Mouse (Mus musculus): Measurements from ENCODE around the gene B4galnt4.

B4galnt4 gene

DNA sequence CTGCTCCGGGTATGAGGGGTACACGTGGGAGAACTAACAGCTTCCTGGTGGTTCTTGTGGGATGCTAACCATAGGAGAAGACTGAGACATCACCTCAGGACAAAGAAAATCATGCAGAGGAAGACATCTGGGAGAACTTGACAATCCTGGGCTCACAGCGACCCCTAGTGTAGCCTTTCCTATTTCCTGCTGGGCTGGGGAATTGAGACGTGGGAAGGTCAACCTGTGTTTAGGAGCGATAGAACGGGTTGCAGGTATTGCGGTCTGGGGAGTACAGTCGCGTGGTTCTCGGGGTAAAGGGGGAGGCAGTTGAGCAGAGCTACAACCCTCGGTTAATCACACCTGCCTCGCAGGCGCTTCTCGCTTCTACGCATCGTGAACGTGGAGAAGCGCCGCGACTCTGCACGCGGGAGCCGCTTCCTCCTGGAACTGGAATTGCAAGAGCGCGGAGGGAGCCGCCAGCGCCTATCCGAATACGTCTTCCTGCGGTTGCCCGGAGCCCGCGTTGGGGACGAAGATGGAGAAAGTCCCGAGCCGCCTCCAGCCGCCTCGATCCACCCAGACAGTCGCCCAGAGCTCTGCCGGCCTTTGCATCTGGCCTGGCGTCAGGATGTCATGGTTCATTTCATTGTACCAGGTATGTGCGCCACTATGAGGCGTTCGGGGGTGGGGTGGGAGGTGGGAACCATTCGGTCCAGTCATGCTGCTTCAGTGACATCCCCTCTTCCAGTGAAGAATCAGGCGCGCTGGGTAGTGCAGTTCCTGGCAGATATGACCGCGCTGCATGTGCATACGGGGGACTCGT lies 9.4 kb downstream of the B4galnt4 start:
- DNase-seq (ENCODE audit: low spot score in 2 of 2) = peak in 1 of 2 experiments; percentile 75

DNA sequence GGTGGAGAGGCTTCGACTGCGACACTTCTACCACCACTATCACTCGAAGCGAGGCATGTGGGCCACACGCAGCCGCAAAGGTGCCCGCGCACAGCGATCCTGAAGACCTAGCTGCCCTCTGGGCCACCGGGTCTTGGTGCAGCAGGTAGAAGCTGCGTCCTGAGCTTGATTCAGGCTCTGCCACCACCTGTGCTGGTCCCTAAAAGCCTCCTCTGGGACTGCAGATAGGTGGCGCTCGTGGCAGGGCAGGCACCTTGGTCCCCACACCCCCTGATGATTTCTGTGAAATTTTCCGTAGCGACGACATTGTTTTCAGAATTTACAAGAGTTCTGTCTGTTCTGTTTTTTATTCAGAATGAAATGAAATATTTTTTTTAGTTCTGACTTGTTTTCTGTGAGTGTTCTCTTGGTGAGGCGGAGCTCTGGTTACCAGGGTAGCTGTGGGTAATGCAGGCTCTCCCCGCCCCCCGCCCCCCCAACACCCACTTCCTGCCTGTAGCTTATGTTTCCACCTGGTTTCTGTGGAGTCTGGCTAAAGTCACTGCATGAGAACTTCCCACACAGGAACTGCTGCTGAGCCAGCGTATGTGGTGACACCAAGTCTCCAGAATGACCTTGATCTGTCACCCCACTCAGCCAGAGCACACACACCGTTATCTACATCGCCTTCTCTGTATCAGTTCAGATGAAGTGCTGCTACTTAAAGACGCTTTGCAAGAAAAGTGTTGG lies 11.3 kb downstream of the B4galnt4 start:
- no peak for DNase-seq (ENCODE audit: low spot score in 2 of 2)

DNA sequence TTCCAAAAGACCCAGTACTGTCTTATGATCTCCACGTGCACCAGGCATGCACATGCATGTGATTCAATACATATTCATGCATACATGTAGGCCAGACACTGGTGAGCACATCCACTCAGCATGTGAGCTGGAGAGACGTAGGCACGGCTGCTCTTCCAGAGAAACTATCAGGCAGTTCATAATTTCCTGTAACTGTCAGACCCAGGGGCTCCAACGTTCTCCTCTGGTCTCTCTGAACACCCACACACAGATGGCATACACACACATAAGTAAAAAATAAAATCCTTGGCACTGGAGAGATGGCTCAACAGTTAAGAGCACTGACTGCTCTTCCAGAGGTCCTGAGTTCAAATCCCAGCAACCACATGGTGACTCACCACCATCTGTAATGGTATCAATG lies 12.9 kb downstream of the B4galnt4 start:
- no peak for DNase-seq (ENCODE audit: low spot score in 2 of 2)

DNA sequence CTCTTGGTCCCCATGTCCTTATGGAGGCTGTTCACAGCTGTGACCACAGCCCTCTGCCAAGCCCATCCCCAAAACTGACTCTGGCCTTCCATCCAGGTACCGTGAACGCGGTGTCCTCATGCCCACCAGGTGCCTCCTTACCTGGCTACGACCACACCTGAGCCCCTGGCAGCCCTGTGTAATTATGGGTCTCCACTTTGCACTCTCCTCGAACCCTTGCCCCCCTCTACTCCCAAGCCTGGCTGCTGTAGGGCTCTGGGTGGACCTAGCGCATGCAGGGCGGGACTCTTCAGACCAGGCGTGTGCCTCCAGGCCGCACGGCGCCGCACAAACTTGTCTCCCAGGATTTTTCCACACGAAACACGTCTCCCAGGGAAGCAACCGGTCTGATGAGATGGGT lies 16.9 kb downstream of the B4galnt4 start, which contains the start of gene Pkp3:
TSS of gene Pkp3 (plus strand) at position 378 of the 400 bp plus-strand sequence.
- DNase-seq (ENCODE audit: low spot score in 2 of 2) = no peak

- no peak for DNase-seq (ENCODE audit: low spot score in 2 of 2)
Measured at GRCm38 (mm10) chr7:141078876-141079275, 18.0 kb downstream of the B4galnt4 start.

- no peak for DNase-seq (ENCODE audit: low spot score in 2 of 2)
Measured at GRCm38 (mm10) chr7:141079481-141080449, 18.9 kb downstream of the B4galnt4 start.

- DNase-seq (ENCODE audit: low spot score in 2 of 2) = no peak
Measured at GRCm38 (mm10) chr7:141087894-141088293, 27.0 kb downstream of the B4galnt4 start.

- no peak for DNase-seq (ENCODE audit: low spot score in 2 of 2)
Measured at GRCm38 (mm10) chr7:141088473-141088872, 27.6 kb downstream of the B4galnt4 start.

GRCm38 (mm10) chr7:141090228-141090627 lies 29.3 kb downstream of the B4galnt4 start:
- DNase-seq (ENCODE audit: low spot score in 2 of 2) = no peak

DNA sequence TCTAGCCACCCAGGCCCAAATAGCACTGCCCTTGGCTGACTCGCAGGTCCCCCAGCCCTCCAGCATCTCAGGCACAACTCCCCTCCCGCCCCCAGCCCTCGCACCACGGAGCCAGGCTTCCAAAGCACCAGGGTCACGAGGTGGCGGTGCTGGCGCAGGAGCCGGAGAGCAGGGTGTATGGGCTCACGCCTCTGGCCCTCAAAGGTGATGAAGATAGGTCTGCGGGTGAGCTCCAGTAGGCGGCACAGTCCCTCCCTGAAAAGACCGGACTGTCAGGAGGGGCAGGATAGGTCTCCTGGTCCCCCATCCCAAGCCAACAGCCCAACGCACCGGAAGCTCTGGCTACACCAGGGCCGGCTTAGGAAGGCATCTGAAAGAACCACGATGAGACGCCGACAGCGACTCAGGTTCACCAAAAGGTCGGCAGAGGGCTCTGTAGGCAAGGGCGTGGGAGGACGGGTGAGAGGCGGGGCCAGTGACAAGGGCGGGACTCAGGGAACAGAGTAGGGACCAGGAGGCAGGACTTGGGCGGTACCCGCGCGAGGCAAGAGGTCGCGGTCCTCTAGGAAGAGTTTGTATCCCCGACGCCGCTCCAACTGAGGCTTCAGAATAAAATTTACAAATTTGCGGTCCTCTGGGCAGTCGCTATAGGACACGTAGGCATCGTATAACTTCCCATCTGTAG lies 31.3 kb downstream of the B4galnt4 start:
- DNase-seq (ENCODE audit: low spot score in 2 of 2) = peak; percentile 43 to 60

DNA sequence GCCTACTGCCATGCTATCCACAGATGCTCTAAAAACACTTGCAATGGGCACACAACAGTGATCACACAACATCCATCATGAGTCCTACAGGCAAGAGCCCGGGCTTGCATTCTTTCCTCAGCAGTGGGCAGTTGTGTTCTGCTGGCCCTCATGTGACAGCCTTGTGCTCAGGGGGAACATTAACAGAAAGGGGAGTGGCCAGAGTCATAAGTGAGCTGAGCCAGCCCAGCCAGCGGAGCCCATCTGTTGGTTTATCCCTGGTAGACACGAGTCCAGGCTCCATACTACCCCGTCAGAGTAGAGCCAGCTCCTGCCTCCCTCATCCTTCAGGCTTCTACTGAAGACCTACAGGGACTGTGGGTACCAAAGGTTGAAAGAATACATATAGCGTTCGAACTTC lies 33.0 kb downstream of the B4galnt4 start:
- DNase-seq (ENCODE audit: low spot score in 2 of 2) = no peak

DNA sequence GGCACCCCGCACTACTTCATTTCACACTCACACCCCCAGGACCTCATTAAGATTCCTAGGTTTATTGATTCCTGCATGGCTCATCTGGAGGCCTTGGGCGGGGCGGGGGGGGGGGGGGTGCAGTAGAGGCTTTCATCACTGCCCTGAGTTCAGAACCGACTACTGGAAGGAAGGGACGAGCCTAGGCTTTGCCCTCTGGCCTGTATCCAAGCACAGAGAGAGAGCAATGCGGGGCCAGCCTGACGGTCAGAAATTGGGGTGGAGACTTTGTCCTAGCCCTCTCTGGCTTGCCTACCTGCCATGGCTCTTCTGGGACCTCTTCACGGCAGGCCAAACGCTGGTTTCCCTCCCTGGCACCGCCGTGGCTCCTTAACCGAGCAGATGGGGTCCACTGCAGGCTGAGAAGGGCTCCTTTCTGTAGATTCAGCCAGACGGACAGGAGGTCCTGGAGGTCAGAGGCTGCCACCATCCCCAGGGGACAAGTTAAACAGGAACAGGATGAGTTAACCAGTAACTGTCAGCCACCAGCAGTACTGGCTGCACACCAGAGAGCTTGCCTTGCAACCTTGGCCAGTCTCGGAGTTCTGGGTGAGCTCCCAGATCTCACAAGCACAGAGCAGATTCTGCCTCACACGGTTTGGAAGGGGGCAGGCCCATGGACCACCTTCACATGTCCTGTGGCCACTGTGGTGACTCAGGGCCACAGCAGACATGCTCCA lies 33.7 kb downstream of the B4galnt4 start:
- DNase-seq (ENCODE audit: low spot score in 2 of 2) = no peak

- no peak for DNase-seq (ENCODE audit: low spot score in 2 of 2)
Measured at GRCm38 (mm10) chr7:141096021-141096420, 35.1 kb downstream of the B4galnt4 start.

DNA sequence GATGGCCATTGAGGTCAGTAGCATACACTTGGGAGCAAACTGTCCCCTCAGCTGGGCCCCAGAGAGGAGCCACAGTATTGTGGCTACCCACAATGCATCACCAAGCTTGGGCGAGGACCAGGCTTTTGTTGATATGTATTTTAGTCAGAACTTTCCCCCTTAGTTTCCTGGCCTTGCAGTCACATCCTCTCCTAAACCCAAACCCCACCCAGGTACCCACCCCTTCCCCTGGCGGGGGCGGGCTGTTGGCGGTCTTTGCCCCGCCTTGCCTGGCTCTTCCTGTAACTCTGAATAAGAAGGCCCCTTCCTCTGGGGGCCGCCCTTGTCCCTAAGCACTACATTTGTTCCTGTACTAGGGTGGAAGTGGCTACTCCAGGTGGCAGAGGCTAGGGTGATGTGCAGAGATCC lies 35.7 kb downstream of the B4galnt4 start:
- no peak for DNase-seq (ENCODE audit: low spot score in 2 of 2)

- no peak for DNase-seq (ENCODE audit: low spot score in 2 of 2)
Measured at GRCm38 (mm10) chr7:141097177-141097576, 36.3 kb downstream of the B4galnt4 start.

- DNase-seq (ENCODE audit: low spot score in 2 of 2) = no peak
Measured at GRCm38 (mm10) chr7:141099911-141100691, 39.2 kb downstream of the B4galnt4 start, which contains the start of gene Sigirr. Gene Sigirr (minus strand): TSS chr7:141100572.

DNA sequence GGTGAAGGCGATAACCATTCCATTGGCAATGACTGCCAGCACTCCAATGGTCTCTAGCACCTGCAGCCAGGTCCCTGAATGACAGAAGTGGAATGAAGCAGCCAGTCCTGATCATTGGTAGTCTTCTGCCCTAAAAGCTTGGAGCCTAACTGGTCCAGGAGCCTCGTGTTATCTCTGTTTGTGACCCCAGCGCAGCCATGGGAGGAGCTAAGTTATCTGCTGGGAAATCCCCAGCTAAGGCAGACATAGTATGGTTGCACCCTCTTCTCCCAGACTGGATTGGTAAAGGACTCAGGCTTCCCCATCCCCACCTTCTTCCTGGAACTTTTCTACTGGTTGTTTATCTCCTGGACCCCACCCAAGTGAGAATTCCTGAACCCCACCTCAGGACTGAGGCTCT lies 42.3 kb downstream of the B4galnt4 start:
- no peak for DNase-seq (ENCODE audit: low spot score in 2 of 2)

DNA sequence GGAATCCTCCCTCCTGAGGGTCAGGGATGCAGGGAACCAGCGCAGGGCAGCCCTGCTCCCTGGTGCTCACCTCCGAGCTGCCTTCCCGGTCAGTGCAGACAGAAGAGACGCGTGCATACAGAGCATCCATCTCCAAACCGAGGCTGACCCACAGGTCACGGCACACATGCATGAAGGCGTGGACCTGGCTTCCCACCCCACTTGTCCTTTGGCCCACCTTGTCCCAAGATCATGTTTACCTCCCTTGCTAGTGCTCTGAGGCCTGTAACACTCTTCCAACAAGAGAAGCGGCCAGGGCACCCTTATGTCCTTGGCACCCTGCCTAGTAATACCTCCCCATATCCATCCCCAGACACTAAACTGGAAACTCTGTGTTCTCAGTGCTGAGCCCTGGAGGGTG lies 55.0 kb downstream of the B4galnt4 start:
- DNase-seq (ENCODE audit: low spot score in 2 of 2) = no peak

DNA sequence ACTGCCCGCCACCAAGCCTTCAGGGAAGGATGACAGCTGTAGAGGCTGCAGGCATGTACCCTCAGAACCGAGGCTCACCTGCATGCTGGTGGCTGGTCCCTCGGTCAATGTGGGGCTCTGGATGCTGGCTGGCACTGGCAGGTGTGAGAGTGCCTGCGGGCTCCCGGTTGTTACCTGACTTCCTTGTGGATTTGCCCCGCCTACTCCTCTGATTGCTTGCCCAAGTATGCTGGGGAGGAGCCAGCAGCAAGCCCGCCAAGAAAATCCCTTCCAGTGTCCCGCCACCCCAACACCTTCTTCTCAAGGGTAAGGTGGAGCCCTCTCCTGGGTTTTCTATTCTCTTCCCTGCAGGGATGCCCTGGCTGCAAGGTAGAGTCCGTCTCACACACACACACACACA lies 56.7 kb downstream of the B4galnt4 start, which contains the start of gene Ano9:
TSS of gene Ano9 (minus strand) at position 171 of the 400 bp plus-strand sequence.
- DNase-seq (ENCODE audit: low spot score in 2 of 2) = no peak

DNA sequence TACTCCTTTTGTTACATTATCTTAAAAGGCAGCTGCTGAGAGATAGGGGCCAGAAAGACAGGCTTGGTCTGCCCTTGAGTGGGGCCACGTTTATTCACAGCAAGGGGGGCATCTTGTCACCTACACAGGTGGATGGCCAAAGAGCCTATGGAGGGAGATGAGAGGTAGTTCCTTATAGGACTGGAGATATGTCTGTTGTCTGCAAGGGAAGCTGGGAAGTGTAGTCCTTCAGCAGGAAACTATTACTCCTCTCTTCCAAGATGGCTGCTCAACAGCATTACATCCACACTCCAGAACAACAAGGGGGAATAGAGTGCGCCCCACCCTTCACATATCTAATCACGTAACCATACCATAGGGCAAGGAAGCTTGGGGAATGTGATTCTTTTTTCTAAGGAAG lies 58.6 kb downstream of the B4galnt4 start:
- no peak for DNase-seq (ENCODE audit: low spot score in 2 of 2)

Measured in frontal cortex, postnatal 10 days (tissue).